Mouse (Mus musculus) kidney, embryonic 14.5 days (tissue): ENCODE results near the gene March7. TPM values are rescaled to one million over a fixed set of nuclear protein-coding genes. Genes with fewer than 3 reads are reported as not detected.

Experiments
- ATAC-seq: fragments of 200-750 bp; cut with Nextera tagmentation; 2 replicates; pipeline ENCODE4 v1.8.0; 2017; ENCODE audit warnings: moderate number of reproducible peaks, mild to moderate bottlenecking, moderate TSS enrichment, moderate library complexity; ENCODE audit not compliant: low FRiP score, low TSS enrichment
- H3K27ac ChIP-seq: fragments of 300-500 bp; sonication (generic); 2 replicates; pipeline ENCODE4 v1.5.1; 2014; ENCODE audit warnings: low read depth, mild to moderate bottlenecking, low read length, moderate library complexity, mixed read lengths
- H3K27me3 ChIP-seq: fragments of 300-500 bp; sonication (generic); 2 replicates; pipeline ENCODE4 v1.6.1; 2014; ENCODE audit warnings: mild to moderate bottlenecking, low read length; ENCODE audit not compliant: control insufficient read depth, insufficient read depth
- H3K36me3 ChIP-seq: fragments of 300-500 bp; sonication (generic); 2 replicates; pipeline ENCODE4 v1.6.1; 2014; ENCODE audit warnings: low read length, mixed read lengths; ENCODE audit not compliant: control insufficient read depth, insufficient read depth
- H3K4me1 ChIP-seq: fragments of 300-500 bp; sonication (generic); 2 replicates; pipeline ENCODE4 v1.6.1; 2014; ENCODE audit warnings: low read length, mixed read lengths; ENCODE audit not compliant: control insufficient read depth, insufficient read depth
- H3K4me2 ChIP-seq: fragments of 300-500 bp; sonication (generic); replicated peaks from 2 replicates; pipeline ENCODE4 v1.6.1; 2014; ENCODE audit warnings: low read depth, mild to moderate bottlenecking, low read length
- H3K4me3 ChIP-seq: fragments of 300-500 bp; sonication (generic); 2 replicates; pipeline ENCODE4 v1.5.1; 2014; ENCODE audit warnings: mild to moderate bottlenecking, low read length
- H3K9ac ChIP-seq: fragments of 300-500 bp; sonication (generic); 2 replicates; pipeline ENCODE4 v1.6.1; 2014; ENCODE audit warnings: low read depth, mild to moderate bottlenecking, low read length, moderate library complexity
- H3K9me3 ChIP-seq: fragments of 300-500 bp; sonication (generic); 2 replicates; pipeline ENCODE4 v1.6.1; 2016; ENCODE audit warnings: low read length; ENCODE audit not compliant: control insufficient read depth
- WGBS: fragments of 180-500 bp; shearing (Covaris S2); extraction: QIAGEN DNeasy Blood & Tissue Kit; methylation state at CpG from one replicate; pipeline ENCODE4 v1.1.7; 2014; 5-methylcytosine and 5-hydroxymethylcytosine counted together
- polyA plus RNA-seq: library from polyadenylated mRNA; unstranded; fragments of >200 nt; fragmentation: Nextera tagmentation; extraction: Ambion mirVana; gene quantifications from 2 replicates; pipeline ENCODE4 v1.2.1, GENCODE M21; 2014

The March7 gene
- polyA plus RNA-seq, 1 experiment from 2014 or later = 81.2 TPM

GRCm38 (mm10) chr2:60221954-60222353, 12.3 kb downstream of the March7 start:
- no peaks in the 10 kb centered on the region for H3K27me3 ChIP-seq
- 91% methylated on average over 2 of the region's 2 CpGs for WGBS

GRCm38 (mm10) chr2:60223489-60223888, 13.8 kb downstream of the March7 start:
- Histone ChIP-seq H3K4me2 (no peak overlapping the region), H3K4me1 (peaks cover 8% of the 10 kb centered on the region; the same call in 1 of the 2 replicates), H3K9me3 (no peaks in the 10 kb centered on the region), H3K36me3 (0 out of 2 replicates have a peak, but pooled peaks cover 2% of the 10 kb centered on the region), H3K9ac (no peak overlapping the region), H3K4me3 (no peak overlapping the region), H3K27me3 (no peaks in the 10 kb centered on the region), H3K27ac (no peak overlapping the region)
- ATAC-seq = no peak
- WGBS = 75% methylated on average over 1 of the region's 1 CpGs

More at GRCm38 (mm10) chr2:60221954-60222353, 12.3 kb downstream of the March7 start:
- H3K4me1 ChIP-seq = peaks cover 10% of the 10 kb centered on the region; the same call in 1 of the 2 replicates
- no peaks in the 10 kb centered on the region for H3K36me3 ChIP-seq
- H3K9ac ChIP-seq = no peak overlapping the region
- H3K9me3 ChIP-seq = no peaks in the 10 kb centered on the region
- no peak for ATAC-seq
- no peak overlapping the region for H3K27ac ChIP-seq
- no peak overlapping the region for H3K4me3 ChIP-seq
- H3K4me2 ChIP-seq = no peak overlapping the region

GRCm38 (mm10) chr2:60228470-60228869, 18.8 kb downstream of the March7 start:
- Histone ChIP-seq H3K27ac (no peak overlapping the region), H3K27me3 (no peaks in the 10 kb centered on the region), H3K36me3 (peaks cover 34% of the 10 kb centered on the region), H3K4me1 (no peaks in the 10 kb centered on the region), H3K9me3 (no peaks in the 10 kb centered on the region), H3K4me3 (no peak overlapping the region), H3K9ac (no peak overlapping the region), H3K4me2 (no peak overlapping the region)
- ATAC-seq = no peak
- 79% methylated on average over 1 of the region's 1 CpGs for WGBS

- Histone ChIP-seq H3K27ac (no peak overlapping the region), H3K9me3 (no peaks in the 10 kb centered on the region), H3K36me3 (peaks cover 47% of the 10 kb centered on the region), H3K4me3 (no peak overlapping the region), H3K4me1 (no peaks in the 10 kb centered on the region), H3K27me3 (no peaks in the 10 kb centered on the region), H3K4me2 (no peak overlapping the region), H3K9ac (no peak overlapping the region)
- 95% methylated on average over 2 of the region's 2 CpGs for WGBS
- ATAC-seq = no peak
Measured at GRCm38 (mm10) chr2:60230361-60230760, 20.7 kb downstream of the March7 start.

- no peaks in the 10 kb centered on the region for H3K27me3 ChIP-seq
- no peak overlapping the region for H3K27ac ChIP-seq
- 65% methylated on average over 2 of the region's 2 CpGs for WGBS
- ATAC-seq = no peak
- H3K9ac ChIP-seq = no peak overlapping the region
- no peak overlapping the region for H3K4me3 ChIP-seq
- H3K4me2 ChIP-seq = no peak overlapping the region
- no peaks in the 10 kb centered on the region for H3K4me1 ChIP-seq
- no peaks in the 10 kb centered on the region for H3K9me3 ChIP-seq
- H3K36me3 ChIP-seq = peaks cover 72% of the 10 kb centered on the region
Measured at GRCm38 (mm10) chr2:60233147-60233546, 23.5 kb downstream of the March7 start.

- no peak overlapping the region for H3K4me2 ChIP-seq
- no peak overlapping the region for H3K4me3 ChIP-seq
- ATAC-seq = no peak
- peaks cover 80% of the 10 kb centered on the region for H3K36me3 ChIP-seq
- 88% methylated on average over 7 of the region's 7 CpGs for WGBS
- H3K9ac ChIP-seq = no peak overlapping the region
- no peaks in the 10 kb centered on the region for H3K9me3 ChIP-seq
- H3K4me1 ChIP-seq = no peaks in the 10 kb centered on the region
- no peaks in the 10 kb centered on the region for H3K27me3 ChIP-seq
- H3K27ac ChIP-seq = no peak overlapping the region
Measured at GRCm38 (mm10) chr2:60234506-60234905, 24.8 kb downstream of the March7 start.

- Histone ChIP-seq H3K36me3 (peaks cover 17% of the 10 kb centered on the region), H3K4me3 (no peak overlapping the region), H3K27me3 (no peaks in the 10 kb centered on the region), H3K9ac (no peak overlapping the region), H3K27ac (no peak overlapping the region), H3K4me2 (no peak overlapping the region), H3K9me3 (no peaks in the 10 kb centered on the region; the same call in 1 of the 2 replicates), H3K4me1 (no peaks in the 10 kb centered on the region)
- no peak for ATAC-seq
- WGBS = 88% methylated on average over 4 of the region's 4 CpGs
Measured at GRCm38 (mm10) chr2:60252782-60253181, 43.1 kb downstream of the March7 start.

- Histone ChIP-seq H3K4me3 (no peak overlapping the region), H3K27me3 (no peaks in the 10 kb centered on the region), H3K27ac (no peak overlapping the region), H3K9ac (no peak overlapping the region), H3K4me2 (no peak overlapping the region), H3K36me3 (peaks cover 17% of the 10 kb centered on the region), H3K4me1 (no peaks in the 10 kb centered on the region), H3K9me3 (no peaks in the 10 kb centered on the region; the same call in 1 of the 2 replicates)
- no peak for ATAC-seq
Measured at GRCm38 (mm10) chr2:60253506-60253905, 43.8 kb downstream of the March7 start.

GRCm38 (mm10) chr2:60256751-60257150, 47.1 kb downstream of the March7 start:
- no peak overlapping the region for H3K4me3 ChIP-seq
- no peaks in the 10 kb centered on the region for H3K27me3 ChIP-seq
- WGBS = 93% methylated on average over 2 of the region's 2 CpGs
- no peak overlapping the region for H3K4me2 ChIP-seq
- peaks cover 3% of the 10 kb centered on the region; the same call in 1 of the 2 replicates for H3K36me3 ChIP-seq
- no peak overlapping the region for H3K9ac ChIP-seq
- no peak for ATAC-seq
- H3K9me3 ChIP-seq = no peaks in the 10 kb centered on the region; the same call in 1 of the 2 replicates
- no peaks in the 10 kb centered on the region for H3K4me1 ChIP-seq
- H3K27ac ChIP-seq = no peak overlapping the region
